ENCODE assay signal across 17 mouse cellular contexts in genomic region chr8:57989428-57990171, GRCm38 (mm10).
DNase-seq lines count a peak whose midpoint lies in the region; ATAC-seq and TF ChIP-seq lines count a peak whose summit lies in the region.
"Had no signal": no experiment of that assay in that cellular context is flagged by ENCODE, and none has a peak within 500 bp of the region (broad histone marks: within the 10 kb centered on the region; RNA-seq: fewer than 3 reads in every experiment).

No protein-coding gene starts in this region.

- H3K9me3 ChIP-seq in forebrain, embryonic 12.5 days = no peaks in the 10 kb centered on the region
- H3K9me3 ChIP-seq in hindbrain, embryonic 14.5 days (ENCODE audit: control insufficient read depth, low read length) = no peaks in the 10 kb centered on the region
- no peaks in the 10 kb centered on the region for H3K9me3 ChIP-seq in midbrain, postnatal 0 days (ENCODE audit: low read length)
- H3K9me3 ChIP-seq in heart, embryonic 11.5 days (replicated peaks; ENCODE audit: control insufficient read depth, low read length) = no peaks in the 10 kb centered on the region
- H3K9me3 ChIP-seq: limb, embryonic 13.5 days; liver, embryonic 15.5 days had no signal

- TF ChIP-seq CTCF in midbrain, postnatal 0 days (IDR thresholded peaks at IDR 0.05) = no peak

- H3K4me1 ChIP-seq in forebrain, embryonic 12.5 days = no peaks in the 10 kb centered on the region
- no peaks in the 10 kb centered on the region for H3K4me1 ChIP-seq in hindbrain, embryonic 14.5 days (replicated peaks; ENCODE audit: control insufficient read depth, insufficient read depth, low read length)
- no peaks in the 10 kb centered on the region for H3K4me1 ChIP-seq in midbrain, postnatal 0 days (ENCODE audit: insufficient read depth, low read length)
- no peaks in the 10 kb centered on the region for H3K4me1 ChIP-seq in heart, embryonic 11.5 days (ENCODE audit: control insufficient read depth, insufficient read depth, low read length)
- H3K4me1 ChIP-seq: limb, embryonic 13.5 days; liver, embryonic 15.5 days had no signal

- H3K9ac ChIP-seq in forebrain, embryonic 12.5 days = no peak overlapping the region
- H3K9ac ChIP-seq in hindbrain, embryonic 14.5 days = no peak overlapping the region
- H3K9ac ChIP-seq in midbrain, postnatal 0 days (replicated peaks; ENCODE audit: low read length, poor library complexity, severe bottlenecking) = no peak overlapping the region
- H3K9ac ChIP-seq in heart, embryonic 11.5 days (ENCODE audit: low read depth, low read length) = no peak overlapping the region
- H3K9ac ChIP-seq: limb, embryonic 13.5 days; liver, embryonic 15.5 days had no signal

- peak; percentile 15 for DNase-seq in layer of hippocampus, adult 9-11 months
- DNase-seq in layer of hippocampus, adult 8-10 months (ENCODE audit: low spot score in 2 of 2) = no peak
- DNase-seq in hindbrain, embryonic 14.5 days (ENCODE audit: low spot score) = no peak
- DNase-seq in midbrain, postnatal 0 days (ENCODE audit: low spot score) = peak; percentile 26
- DNase-seq in spleen, postnatal 10 days (ENCODE audit: low spot score in 2 of 2) = no peak
- DNase-seq: B cell, adult 2 months; cerebellum, adult 2 months; kidney, adult 18-20 months; kidney, postnatal 36 days; lung, postnatal 10 days; right cerebral cortex, postnatal 14 days; thymus, postnatal 4 days had no signal

- H3K4me3 ChIP-seq in forebrain, embryonic 12.5 days (replicated peaks) = no peak overlapping the region
- H3K4me3 ChIP-seq in hindbrain, embryonic 14.5 days (replicated peaks; ENCODE audit: low read length) = no peak overlapping the region
- no peak overlapping the region for H3K4me3 ChIP-seq in midbrain, postnatal 0 days (ENCODE audit: low read depth, low read length)
- no peak overlapping the region for H3K4me3 ChIP-seq in heart, embryonic 11.5 days (ENCODE audit: low read depth, low read length)
- H3K4me3 ChIP-seq: limb, embryonic 13.5 days; liver, embryonic 15.5 days had no signal

- peak overlapping the region; percentile 56; the same call in 1 of the 2 replicates for H3K27ac ChIP-seq in forebrain, embryonic 12.5 days
- no peak overlapping the region for H3K27ac ChIP-seq in hindbrain, embryonic 14.5 days
- no peak overlapping the region for H3K27ac ChIP-seq in midbrain, postnatal 0 days (ENCODE audit: low read depth, low read length)
- no peak overlapping the region for H3K27ac ChIP-seq in heart, embryonic 11.5 days (ENCODE audit: low read depth, low read length)
- H3K27ac ChIP-seq: limb, embryonic 13.5 days; liver, embryonic 15.5 days had no signal

- peak; percentile 80 for ATAC-seq in forebrain, embryonic 12.5 days (ENCODE audit: low FRiP score)
- ATAC-seq in hindbrain, embryonic 14.5 days (ENCODE audit: low FRiP score) = peak; percentile 53; the same call in 1 of the 2 replicates
- no peak for ATAC-seq in midbrain, postnatal 0 days (ENCODE audit: low FRiP score)
- ATAC-seq in heart, embryonic 11.5 days (replicated peaks; ENCODE audit: insufficient number of reproducible peaks, low FRiP score, low TSS enrichment) = no peak
- ATAC-seq in megakaryocyte, adult 5-6 weeks (ENCODE audit: poor library complexity, severe bottlenecking) = no peak

- 73% methylated on average over 1 of the region's 1 CpGs for WGBS in forebrain, embryonic 12.5 days
- 90% methylated on average over 1 of the region's 1 CpGs for WGBS in hindbrain, embryonic 14.5 days
- WGBS in midbrain, postnatal 0 days = 81% methylated on average over 1 of the region's 1 CpGs
- 72% methylated on average over 1 of the region's 1 CpGs for WGBS in heart, embryonic 11.5 days (ENCODE audit: insufficient replicate concordance)

- no peaks in the 10 kb centered on the region for H3K36me3 ChIP-seq in forebrain, embryonic 12.5 days (replicated peaks)
- H3K36me3 ChIP-seq in hindbrain, embryonic 14.5 days (replicated peaks; ENCODE audit: control insufficient read depth, insufficient read depth) = no peaks in the 10 kb centered on the region
- H3K36me3 ChIP-seq in midbrain, postnatal 0 days (ENCODE audit: insufficient read depth, low read length) = no peaks in the 10 kb centered on the region
- H3K36me3 ChIP-seq in heart, embryonic 11.5 days (ENCODE audit: control insufficient read depth, insufficient read depth, low read length) = no peaks in the 10 kb centered on the region
- H3K36me3 ChIP-seq: limb, embryonic 13.5 days; liver, embryonic 15.5 days had no signal

- no peaks in the 10 kb centered on the region for H3K27me3 ChIP-seq in forebrain, embryonic 12.5 days
- H3K27me3 ChIP-seq in hindbrain, embryonic 14.5 days (ENCODE audit: control insufficient read depth, insufficient read depth, low read length) = no peaks in the 10 kb centered on the region
- no peaks in the 10 kb centered on the region for H3K27me3 ChIP-seq in midbrain, postnatal 0 days (ENCODE audit: insufficient read depth, low read length)
- no peaks in the 10 kb centered on the region for H3K27me3 ChIP-seq in heart, embryonic 11.5 days (ENCODE audit: control insufficient read depth, insufficient read depth, low read length)
- H3K27me3 ChIP-seq: limb, embryonic 13.5 days; liver, embryonic 15.5 days had no signal

- no peak overlapping the region for H3K4me2 ChIP-seq in forebrain, embryonic 12.5 days
- H3K4me2 ChIP-seq in hindbrain, embryonic 14.5 days (replicated peaks) = no peak overlapping the region
- H3K4me2 ChIP-seq in midbrain, postnatal 0 days (ENCODE audit: low read depth, low read length, poor library complexity, severe bottlenecking) = no peak overlapping the region
- no peak overlapping the region for H3K4me2 ChIP-seq in heart, embryonic 11.5 days
- H3K4me2 ChIP-seq: limb, embryonic 13.5 days; liver, embryonic 15.5 days had no signal

Comparison
In these comparisons a context has a peak if more than half of its experiments do, and no peak if none do; other contexts are left out.
1. DNase-seq: peak in layer of hippocampus, adult 9-11 months (single experiment) and midbrain, postnatal 0 days (single experiment); none in layer of hippocampus, adult 8-10 months (0 of 2), hindbrain, embryonic 14.5 days (single experiment) and spleen, postnatal 10 days (0 of 2).
2. ATAC-seq: peak in forebrain, embryonic 12.5 days (single experiment) and hindbrain, embryonic 14.5 days (single experiment); none in midbrain, postnatal 0 days (single experiment), heart, embryonic 11.5 days (single experiment) and megakaryocyte, adult 5-6 weeks (single experiment).